Mouse (Mus musculus) layer of hippocampus, adult 6 months (tissue): Measurements from ENCODE around the gene Eomes. TPM values are rescaled to one million over a fixed set of nuclear protein-coding genes. Genes with fewer than 3 reads are reported as not detected.

Source experiments
- long read RNA-seq, 2 experiments: library from polyadenylated mRNA; unstranded; transcript quantifications; one replicate each; pipeline ENCODE4 v2.0.0; 2019 to 2020
- polyA plus RNA-seq: library from polyadenylated mRNA; unstranded; fragments of <200 nt; fragmentation: Nextera tagmentation; gene quantifications from 2 replicates; pipeline ENCODE4 v1.2.3, GENCODE M21; 2021

Gene Eomes
- polyA plus RNA-seq: 0.68 and 0.74 TPM in 2 replicates
- long read RNA-seq, experiment 1: 0 reads
- long read RNA-seq, experiment 2: 0 reads

DNA sequence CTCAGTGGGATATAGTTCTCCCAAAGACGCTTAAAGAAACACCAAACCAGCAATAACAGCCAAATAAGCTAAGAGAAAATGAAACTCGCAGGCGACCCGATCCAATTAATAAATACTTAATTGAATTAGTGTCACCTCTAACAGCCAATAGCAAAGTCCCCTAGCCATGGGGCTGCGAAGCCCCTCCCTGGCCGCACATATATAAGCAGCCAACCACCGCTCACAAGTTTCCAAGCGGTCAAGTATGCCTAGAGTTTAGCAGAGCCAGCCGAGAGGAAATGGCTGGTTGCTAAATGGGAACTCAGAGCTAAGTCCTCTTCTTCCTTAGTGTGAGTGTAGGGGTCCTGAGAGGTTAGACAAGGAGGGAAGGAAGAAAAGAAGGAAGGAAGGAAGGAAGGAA, at the start of gene Eomes:
TSS of gene Eomes (plus strand) at position 252 of the 400 bp plus-strand sequence.

GRCm38 (mm10) chr9:118506020-118506403, 28.0 kb downstream of the Eomes start, which contains the start of gene Golga4:
TSS of gene Golga4 (plus strand) at chr9:118506267.

Other genes with a start within 250 kb of the Eomes start
- 8.7 and 9.1 TPM in 2 replicates for gene Golga4, start 28.1 kb downstream of the Eomes start, polyA plus RNA-seq
- gene Itga9, start 128.5 kb downstream of the Eomes start, polyA plus RNA-seq: 0.35 and 0.60 TPM in 2 replicates